Mouse (Mus musculus): ENCODE results near the gene Fli1. TPM values are rescaled to one million over a fixed set of nuclear protein-coding genes. Genes with fewer than 3 reads are reported as not detected.

Gene Fli1
- polyA plus RNA-seq, 1 experiment from 2014 or later: 23.4 TPM

DNA sequence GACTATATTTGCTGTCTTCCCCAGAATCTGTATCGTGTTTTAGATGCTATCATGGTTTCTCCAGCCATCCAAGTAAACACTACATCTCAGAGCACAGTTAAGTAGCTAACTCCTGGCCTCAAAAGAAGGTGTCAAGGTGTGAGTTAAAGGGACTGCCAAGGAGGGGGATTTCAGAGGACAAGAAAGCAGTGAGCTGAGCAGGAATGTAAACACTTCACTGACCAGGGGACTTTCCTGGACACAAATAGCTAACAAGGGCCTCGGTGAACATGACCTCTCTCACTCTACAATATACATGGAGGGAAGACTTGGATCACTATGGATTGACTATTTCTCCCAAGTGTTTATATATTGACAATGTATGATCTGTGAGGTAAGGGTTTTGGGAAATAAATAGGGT is 49.9 kb downstream of the Fli1 start:
- no peak for ATAC-seq (replicated peaks; ENCODE audit: extremely low read depth, insufficient read depth, low FRiP score)
- no peak overlapping the region for H3K4me2 ChIP-seq (ENCODE audit: low read depth, low read length)
- WGBS: 55% methylated on average over 2 of the region's 2 CpGs

DNA sequence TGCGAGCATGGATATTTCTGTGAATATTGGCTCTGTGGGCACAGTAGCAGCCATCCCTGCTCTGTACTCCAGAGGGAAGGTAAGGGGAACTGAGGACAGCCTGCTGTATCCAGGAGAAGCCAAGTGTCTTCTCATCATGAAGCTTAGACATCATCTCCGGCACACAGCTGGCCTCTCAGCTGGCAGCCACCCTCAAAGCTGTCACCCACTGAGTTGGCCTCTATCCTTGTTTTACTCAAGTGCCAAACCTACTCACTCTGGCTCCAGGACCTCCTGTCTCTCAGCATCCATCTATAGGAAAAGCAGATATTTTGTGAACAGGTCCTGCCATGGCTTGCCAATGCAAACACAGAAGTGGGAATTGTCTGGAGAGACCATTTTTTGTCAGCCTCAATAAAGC is 51.2 kb downstream of the Fli1 start:
- Histone ChIP-seq H3K36me3 (ENCODE audit: control insufficient read depth, insufficient read depth) (no peaks in the 10 kb centered on the region), H3K4me2 (ENCODE audit: low read depth, low read length) (no peak overlapping the region), H3K27me3 (ENCODE audit: control insufficient read depth, insufficient read depth, low read length) (no peaks in the 10 kb centered on the region), H3K9ac (ENCODE audit: low read length) (no peak overlapping the region), H3K4me1 (ENCODE audit: control insufficient read depth, insufficient read depth, low read length) (0 out of 2 replicates have a peak, but pooled peaks cover 6% of the 10 kb centered on the region), H3K9me3 (replicated peaks; ENCODE audit: control insufficient read depth, low read length) (no peaks in the 10 kb centered on the region), H3K27ac (ENCODE audit: low read length) (no peak overlapping the region), H3K4me3 (ENCODE audit: low read length) (no peak overlapping the region)
- 74% methylated on average over 2 of the region's 2 CpGs for WGBS
- ATAC-seq (replicated peaks; ENCODE audit: extremely low read depth, insufficient read depth, low FRiP score): no peak

More for the DNA sequence above, 49.9 kb downstream of the Fli1 start:
- no peak overlapping the region for H3K4me3 ChIP-seq (ENCODE audit: low read length)
- no peaks in the 10 kb centered on the region for H3K27me3 ChIP-seq (ENCODE audit: control insufficient read depth, insufficient read depth, low read length)
- H3K4me1 ChIP-seq (ENCODE audit: control insufficient read depth, insufficient read depth, low read length): 0 out of 2 replicates have a peak, but pooled peaks cover 6% of the 10 kb centered on the region
- no peaks in the 10 kb centered on the region for H3K36me3 ChIP-seq (ENCODE audit: control insufficient read depth, insufficient read depth)
- no peak overlapping the region for H3K9ac ChIP-seq (ENCODE audit: low read length)
- no peaks in the 10 kb centered on the region for H3K9me3 ChIP-seq (replicated peaks; ENCODE audit: control insufficient read depth, low read length)
- no peak overlapping the region for H3K27ac ChIP-seq (ENCODE audit: low read length)

DNA sequence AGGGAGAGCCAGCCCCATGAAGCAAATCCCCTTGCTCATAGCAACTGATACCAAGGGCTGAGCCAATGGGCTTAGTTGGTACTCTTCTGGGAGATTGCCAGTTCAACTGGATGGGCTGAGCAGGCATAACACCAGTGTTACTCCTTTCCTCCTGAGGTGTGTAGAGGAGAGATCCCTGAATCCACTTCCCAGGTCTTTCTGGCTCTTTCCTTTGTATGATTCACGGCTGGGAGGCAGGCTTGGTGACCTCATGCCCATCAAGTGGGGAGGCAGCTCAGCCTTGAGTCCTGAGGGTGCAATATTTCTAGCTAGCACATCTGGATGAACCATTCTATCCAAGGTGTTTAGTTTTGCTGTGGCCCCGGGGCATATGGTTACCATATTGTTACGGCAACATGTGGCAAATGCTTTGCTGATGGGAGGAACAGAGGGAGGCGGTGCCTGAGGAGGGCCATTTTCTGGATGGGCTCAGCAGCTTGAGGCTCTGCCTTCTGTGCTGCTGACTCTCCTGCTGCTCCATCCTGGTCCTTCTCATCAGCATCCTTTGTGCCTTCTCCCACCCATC is 52.8 kb downstream of the Fli1 start:
- Histone ChIP-seq H3K4me1 (ENCODE audit: control insufficient read depth, insufficient read depth, low read length) (no peaks in the 10 kb centered on the region), H3K4me3 (ENCODE audit: low read length) (no peak overlapping the region), H3K36me3 (ENCODE audit: control insufficient read depth, insufficient read depth) (no peaks in the 10 kb centered on the region), H3K4me2 (ENCODE audit: low read depth, low read length) (no peak overlapping the region), H3K27me3 (ENCODE audit: control insufficient read depth, insufficient read depth, low read length) (no peaks in the 10 kb centered on the region), H3K27ac (ENCODE audit: low read length) (no peak overlapping the region), H3K9ac (ENCODE audit: low read length) (no peak overlapping the region), H3K9me3 (replicated peaks; ENCODE audit: control insufficient read depth, low read length) (no peaks in the 10 kb centered on the region)
- 77% methylated on average over 4 of the region's 4 CpGs for WGBS
- no peak for ATAC-seq (replicated peaks; ENCODE audit: extremely low read depth, insufficient read depth, low FRiP score)

DNA sequence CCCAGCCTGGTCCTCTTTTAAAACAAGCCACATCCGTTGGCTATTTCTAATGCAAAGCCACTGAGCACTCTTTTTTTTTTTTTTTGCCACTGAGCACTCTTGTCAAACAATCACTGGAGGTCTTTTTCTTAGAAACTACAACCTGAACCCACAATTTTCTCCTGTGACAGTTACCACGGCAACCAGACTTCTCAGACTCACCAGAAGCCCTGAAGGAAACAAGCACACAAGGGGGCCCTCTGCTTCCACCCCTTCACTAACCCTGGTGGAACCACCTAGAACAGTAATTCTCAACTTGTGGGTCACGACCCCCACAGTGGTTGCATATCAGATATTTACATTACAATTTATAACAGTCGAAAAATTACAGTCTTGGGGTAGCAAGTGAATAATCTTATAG is 53.3 kb downstream of the Fli1 start:
- Histone ChIP-seq H3K4me1 (ENCODE audit: control insufficient read depth, insufficient read depth, low read length) (no peaks in the 10 kb centered on the region), H3K4me2 (ENCODE audit: low read depth, low read length) (no peak overlapping the region), H3K27ac (ENCODE audit: low read length) (no peak overlapping the region), H3K9ac (ENCODE audit: low read length) (no peak overlapping the region), H3K27me3 (ENCODE audit: control insufficient read depth, insufficient read depth, low read length) (no peaks in the 10 kb centered on the region), H3K4me3 (ENCODE audit: low read length) (no peak overlapping the region), H3K9me3 (replicated peaks; ENCODE audit: control insufficient read depth, low read length) (no peaks in the 10 kb centered on the region), H3K36me3 (ENCODE audit: control insufficient read depth, insufficient read depth) (no peaks in the 10 kb centered on the region)
- ATAC-seq (replicated peaks; ENCODE audit: extremely low read depth, insufficient read depth, low FRiP score): no peak
- 55% methylated on average over 4 of the region's 4 CpGs for WGBS

DNA sequence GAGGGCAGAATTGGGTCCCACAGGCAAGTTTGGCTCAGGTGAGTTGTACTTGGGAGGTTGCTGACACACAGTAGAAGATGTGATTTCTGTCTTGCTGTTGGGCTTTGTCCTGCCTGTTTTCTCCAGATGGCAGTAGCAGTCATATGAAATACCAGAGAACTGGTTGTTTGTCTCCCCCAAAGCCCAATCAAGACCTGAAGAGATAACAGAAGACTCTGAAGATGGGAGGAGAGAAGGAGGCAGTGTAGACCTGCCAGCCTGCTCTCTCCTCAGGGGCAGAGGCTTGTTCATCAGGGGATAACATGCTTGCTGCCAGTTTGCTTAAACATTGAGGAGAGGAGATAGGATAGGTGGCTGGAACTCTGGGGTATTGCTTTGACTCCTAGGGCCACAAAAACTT is 54.0 kb downstream of the Fli1 start:
- Histone ChIP-seq H3K9me3 (replicated peaks; ENCODE audit: control insufficient read depth, low read length) (no peaks in the 10 kb centered on the region), H3K4me1 (ENCODE audit: control insufficient read depth, insufficient read depth, low read length) (0 out of 2 replicates have a peak, but pooled peaks cover 3% of the 10 kb centered on the region), H3K9ac (ENCODE audit: low read length) (no peak overlapping the region), H3K4me2 (ENCODE audit: low read depth, low read length) (no peak overlapping the region), H3K36me3 (ENCODE audit: control insufficient read depth, insufficient read depth) (no peaks in the 10 kb centered on the region), H3K27me3 (ENCODE audit: control insufficient read depth, insufficient read depth, low read length) (no peaks in the 10 kb centered on the region), H3K4me3 (ENCODE audit: low read length) (no peak overlapping the region), H3K27ac (ENCODE audit: low read length) (no peak overlapping the region)
- no peak for ATAC-seq (replicated peaks; ENCODE audit: extremely low read depth, insufficient read depth, low FRiP score)

DNA sequence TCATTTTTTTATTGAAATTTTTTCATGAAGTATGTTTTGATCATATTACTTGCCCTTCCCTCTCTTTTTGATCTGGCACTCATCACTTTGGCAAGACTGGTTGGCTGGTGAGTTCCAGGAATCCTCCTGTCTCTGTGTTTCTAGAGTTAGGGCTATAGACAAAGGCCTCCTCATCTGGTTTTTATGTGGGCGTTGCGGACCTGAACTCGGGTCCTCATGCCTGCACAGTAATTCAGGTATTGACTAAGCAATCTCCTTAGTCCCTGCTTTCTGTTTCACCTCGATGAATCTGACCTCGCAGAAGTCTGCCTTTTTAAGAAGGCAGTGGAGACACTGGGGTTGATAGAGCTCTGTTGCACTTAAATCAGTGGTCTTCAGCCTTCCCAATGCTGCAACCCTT is 54.8 kb downstream of the Fli1 start:
- Histone ChIP-seq H3K4me1 (ENCODE audit: control insufficient read depth, insufficient read depth, low read length) (0 out of 2 replicates have a peak, but pooled peaks cover 3% of the 10 kb centered on the region), H3K4me3 (ENCODE audit: low read length) (no peak overlapping the region), H3K27ac (ENCODE audit: low read length) (no peak overlapping the region), H3K27me3 (ENCODE audit: control insufficient read depth, insufficient read depth, low read length) (no peaks in the 10 kb centered on the region), H3K4me2 (ENCODE audit: low read depth, low read length) (no peak overlapping the region), H3K36me3 (ENCODE audit: control insufficient read depth, insufficient read depth) (no peaks in the 10 kb centered on the region), H3K9me3 (replicated peaks; ENCODE audit: control insufficient read depth, low read length) (no peaks in the 10 kb centered on the region), H3K9ac (ENCODE audit: low read length) (no peak overlapping the region)
- 85% methylated on average over 5 of the region's 5 CpGs for WGBS
- ATAC-seq (replicated peaks; ENCODE audit: extremely low read depth, insufficient read depth, low FRiP score): no peak

DNA sequence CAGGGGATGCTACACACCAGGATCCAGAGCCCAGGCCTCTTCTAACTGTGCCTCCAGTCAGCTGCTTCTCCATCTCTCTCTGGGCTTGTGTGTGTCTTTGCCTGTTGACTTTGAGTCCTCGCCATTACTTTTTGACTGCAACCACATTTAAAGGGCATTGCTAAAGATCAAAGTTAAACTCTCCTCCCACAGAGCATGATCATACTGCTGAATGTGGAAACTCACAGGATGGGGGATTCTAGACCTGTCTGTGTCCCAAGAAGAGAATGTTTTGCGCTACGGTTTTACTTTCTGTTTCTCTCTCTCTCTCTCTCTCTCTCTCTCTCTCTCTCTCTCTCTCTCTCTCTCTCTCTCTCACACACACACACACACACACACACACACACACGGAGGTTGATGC is 55.3 kb downstream of the Fli1 start:
- Histone ChIP-seq H3K4me1 (ENCODE audit: control insufficient read depth, insufficient read depth, low read length) (0 out of 2 replicates have a peak, but pooled peaks cover 3% of the 10 kb centered on the region), H3K27me3 (ENCODE audit: control insufficient read depth, insufficient read depth, low read length) (no peaks in the 10 kb centered on the region), H3K9me3 (replicated peaks; ENCODE audit: control insufficient read depth, low read length) (no peaks in the 10 kb centered on the region), H3K36me3 (ENCODE audit: control insufficient read depth, insufficient read depth) (no peaks in the 10 kb centered on the region), H3K4me3 (ENCODE audit: low read length) (no peak overlapping the region), H3K9ac (ENCODE audit: low read length) (no peak overlapping the region), H3K27ac (ENCODE audit: low read length) (no peak overlapping the region), H3K4me2 (ENCODE audit: low read depth, low read length) (no peak overlapping the region)
- ATAC-seq (replicated peaks; ENCODE audit: extremely low read depth, insufficient read depth, low FRiP score): no peak
- 73% methylated on average over 4 of the region's 4 CpGs for WGBS

DNA sequence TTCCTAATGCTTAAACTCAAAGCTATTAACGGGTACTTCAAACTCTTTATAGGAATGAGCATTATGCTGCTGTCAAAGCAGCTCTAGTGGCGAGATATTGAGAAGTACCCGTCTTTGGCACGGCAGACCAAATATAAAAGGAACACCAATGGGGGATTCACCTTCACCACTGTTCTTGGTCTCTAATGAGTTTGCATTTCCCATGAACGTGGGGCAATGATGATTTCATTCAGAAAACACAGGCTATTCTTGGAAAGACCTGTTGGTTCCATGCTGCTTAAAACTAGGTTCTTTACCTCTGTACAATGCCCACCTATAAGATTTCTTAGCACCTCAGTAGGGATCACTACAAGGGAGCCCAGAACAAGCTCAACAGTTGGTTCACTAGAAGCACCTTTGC is 62.2 kb downstream of the Fli1 start:
- 55% methylated on average over 5 of the region's 5 CpGs for WGBS
- no peaks in the 10 kb centered on the region for H3K27me3 ChIP-seq (ENCODE audit: control insufficient read depth, insufficient read depth, low read length)
- no peak overlapping the region for H3K4me2 ChIP-seq (ENCODE audit: low read depth, low read length)
- no peaks in the 10 kb centered on the region for H3K36me3 ChIP-seq (ENCODE audit: control insufficient read depth, insufficient read depth)
- no peaks in the 10 kb centered on the region for H3K9me3 ChIP-seq (replicated peaks; ENCODE audit: control insufficient read depth, low read length)
- no peak overlapping the region for H3K4me3 ChIP-seq (ENCODE audit: low read length)
- no peak overlapping the region for H3K27ac ChIP-seq (ENCODE audit: low read length)
- ATAC-seq (replicated peaks; ENCODE audit: extremely low read depth, insufficient read depth, low FRiP score): no peak
- no peak overlapping the region; the same call in 1 of the 2 replicates for H3K9ac ChIP-seq (ENCODE audit: low read length)
- H3K4me1 ChIP-seq (ENCODE audit: control insufficient read depth, insufficient read depth, low read length): peaks cover 25% of the 10 kb centered on the region

DNA sequence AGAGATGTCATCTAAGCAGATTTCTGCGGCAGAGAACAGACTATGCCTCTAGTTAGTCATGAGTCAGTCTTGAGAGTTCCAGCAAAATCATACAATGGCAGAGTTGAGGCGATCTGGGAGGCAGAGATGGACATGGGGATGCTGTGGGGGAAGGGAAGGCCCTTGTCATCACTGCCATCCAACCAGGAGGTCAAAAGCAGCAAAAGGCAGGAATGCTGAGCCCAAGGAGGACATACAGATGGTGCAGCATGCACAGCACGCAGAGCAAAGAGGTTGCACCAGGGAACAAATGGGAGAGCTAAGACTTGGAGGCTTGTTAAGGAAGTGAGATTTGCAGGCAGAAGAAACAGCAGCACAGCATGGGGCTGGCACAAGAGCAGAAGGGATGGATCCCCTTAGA is 63.9 kb downstream of the Fli1 start:
- no peak overlapping the region for H3K4me3 ChIP-seq (ENCODE audit: low read length)
- H3K9ac ChIP-seq (ENCODE audit: low read length): no peak overlapping the region
- H3K27ac ChIP-seq (ENCODE audit: low read length): peak overlapping the region; percentile 54; the same call in 1 of the 2 replicates
- H3K36me3 ChIP-seq (ENCODE audit: control insufficient read depth, insufficient read depth): 0 out of 2 replicates have a peak, but pooled peaks cover 2% of the 10 kb centered on the region
- no peak overlapping the region for H3K4me2 ChIP-seq (ENCODE audit: low read depth, low read length)
- ATAC-seq (replicated peaks; ENCODE audit: extremely low read depth, insufficient read depth, low FRiP score): no peak
- peaks cover 22% of the 10 kb centered on the region for H3K4me1 ChIP-seq (ENCODE audit: control insufficient read depth, insufficient read depth, low read length)
- no peaks in the 10 kb centered on the region for H3K9me3 ChIP-seq (replicated peaks; ENCODE audit: control insufficient read depth, low read length)
- no peaks in the 10 kb centered on the region for H3K27me3 ChIP-seq (ENCODE audit: control insufficient read depth, insufficient read depth, low read length)
- WGBS: 44% methylated on average over 3 of the region's 3 CpGs
